Mouse (Mus musculus) thymus, adult 18-20 months (tissue): ENCODE measurements around the gene Trabd2b.

Source experiments
- DNase-seq, 2 experiments: peaks; one replicate each; pipeline ENCODE4 v3.0.0; 2022; ENCODE audit warnings: mixed read lengths in 2 of 2

Trabd2b gene

GRCm38 (mm10) chr4:114399821-114400220 lies 6.7 kb upstream of the Trabd2b start:
- no peak for DNase-seq

GRCm38 (mm10) chr4:114401993-114402731 lies 4.4 kb upstream of the Trabd2b start:
- no peak for DNase-seq

GRCm38 (mm10) chr4:114405682-114406354 lies 706 bp upstream of the Trabd2b start:
- DNase-seq: peak; percentile 40 to 54

GRCm38 (mm10) chr4:114407516-114407915 lies 992 bp downstream of the Trabd2b start:
- no peak for DNase-seq

- no peak for DNase-seq
Observed at GRCm38 (mm10) chr4:114408298-114408697, 1.8 kb downstream of the Trabd2b start.

- no peak for DNase-seq
Observed at GRCm38 (mm10) chr4:114408890-114409480, 2.5 kb downstream of the Trabd2b start.

- DNase-seq: no peak
Observed at GRCm38 (mm10) chr4:114409511-114409910, 3.0 kb downstream of the Trabd2b start.

GRCm38 (mm10) chr4:114410026-114410425 lies 3.5 kb downstream of the Trabd2b start:
- no peak for DNase-seq

GRCm38 (mm10) chr4:114410443-114410842 lies 3.9 kb downstream of the Trabd2b start:
- DNase-seq: no peak

GRCm38 (mm10) chr4:114410958-114411661 lies 4.6 kb downstream of the Trabd2b start:
- no peak for DNase-seq

- DNase-seq: no peak
Observed at GRCm38 (mm10) chr4:114411846-114412390, 5.4 kb downstream of the Trabd2b start.

GRCm38 (mm10) chr4:114415925-114416645 lies 9.6 kb downstream of the Trabd2b start:
- no peak for DNase-seq

GRCm38 (mm10) chr4:114420154-114420553 lies 13.6 kb downstream of the Trabd2b start:
- DNase-seq: no peak

GRCm38 (mm10) chr4:114423084-114423483 lies 16.6 kb downstream of the Trabd2b start:
- no peak for DNase-seq

- DNase-seq: no peak
Observed at GRCm38 (mm10) chr4:114425808-114426207, 19.3 kb downstream of the Trabd2b start.

- DNase-seq: no peak
Observed at GRCm38 (mm10) chr4:114432742-114433141, 26.2 kb downstream of the Trabd2b start.

GRCm38 (mm10) chr4:114433440-114433839 lies 26.9 kb downstream of the Trabd2b start:
- no peak for DNase-seq

GRCm38 (mm10) chr4:114434766-114435165 lies 28.2 kb downstream of the Trabd2b start:
- DNase-seq: no peak

- DNase-seq: no peak
Observed at GRCm38 (mm10) chr4:114435381-114435780, 28.9 kb downstream of the Trabd2b start.

- no peak for DNase-seq
Observed at GRCm38 (mm10) chr4:114438764-114439163, 32.2 kb downstream of the Trabd2b start.

GRCm38 (mm10) chr4:114442186-114442585 lies 35.7 kb downstream of the Trabd2b start:
- no peak for DNase-seq

- no peak for DNase-seq
Observed at GRCm38 (mm10) chr4:114442661-114443060, 36.1 kb downstream of the Trabd2b start.
